Mouse (Mus musculus): ENCODE measurements around the gene Nanos1. TPM values are rescaled to one million over a fixed set of nuclear protein-coding genes. Genes with fewer than 3 reads are reported as not detected.

Gene Nanos1
- total and polyA plus RNA-seq, 3 experiments = 4.5 to 4.6 TPM; not detected in 1

- TF ChIP-seq TCF12 (IDR thresholded peaks at IDR 0.05; ENCODE audit: low read depth, low read length) (peak; percentile 99), POLR2A (IDR thresholded peaks at IDR 0.05; ENCODE audit: control insufficient read depth in 1 of 2, insufficient read depth in 1 of 2, low read depth in 1 of 2, low read length in 2 of 2, poor library complexity in 1 of 2) (no peak), MAZ (IDR thresholded peaks at IDR 0.05; ENCODE audit: low read depth, low read length) (peak; percentile 57; the same call in 1 of the 2 replicates), TBP (IDR thresholded peaks at IDR 0.05; ENCODE audit: low read depth, low read length) (0 out of 2 replicates have a peak, but pooled peaks have one; percentile 39), CHD1 (IDR thresholded peaks at IDR 0.05; ENCODE audit: low read depth, low read length) (no peak), MYB (IDR thresholded peaks at IDR 0.05; ENCODE audit: low read depth, low read length) (no peak), ETS1 (IDR thresholded peaks at IDR 0.05; ENCODE audit: low read depth, low read length) (peak; percentile 97)
Measured at GRCm38 (mm10) chr19:60799867-60800569, 44.2 kb downstream of the Nanos1 start (continued).

- Histone ChIP-seq H3K79me2 (ENCODE audit: control insufficient read depth, insufficient read depth, low read length, poor library complexity) (no peaks in the 10 kb centered on the region), H3K27ac (ENCODE audit: control insufficient read depth, low read depth, low read length) (no peak overlapping the region), H3K9me3 (replicated peaks; ENCODE audit: insufficient read depth, low read length) (no peaks in the 10 kb centered on the region), H3K9ac (ENCODE audit: control insufficient read depth, low read depth, low read length, poor library complexity, severe bottlenecking) (no peak overlapping the region), H3K4me1 (ENCODE audit: control insufficient read depth in 1 of 2, insufficient read depth in 2 of 2, low read length in 2 of 2) (peaks cover 7 to 13% of the 10 kb centered on the region in 2 experiments; a peak in 3 of 4 replicates), H3K4me3 (ENCODE audit: control insufficient read depth in 1 of 2, insufficient read depth in 1 of 2, low read depth in 2 of 2, low read length in 2 of 2) (no peak overlapping the region), H3K27me3 (ENCODE audit: control insufficient read depth in 1 of 2, insufficient read depth in 2 of 2, low read length in 2 of 2) (no peaks in the 10 kb centered on the region), H3K36me3 (ENCODE audit: control insufficient read depth in 1 of 2, insufficient read depth in 2 of 2, low read length in 2 of 2) (peaks cover 0 to 13% of the 10 kb centered on the region in 2 experiments; a peak in 2 of 4 replicates)
- peak; percentile 61 for DNase-seq (ENCODE audit: low read depth, low spot score)
- peak; percentile 35; the same call in 1 of the 2 replicates for TF ChIP-seq MYC (IDR thresholded peaks at IDR 0.05; ENCODE audit: low read depth, low read length)
- TF ChIP-seq POLR2A (IDR thresholded peaks at IDR 0.05; ENCODE audit: control insufficient read depth in 1 of 2, insufficient read depth in 1 of 2, low read depth in 1 of 2, low read length in 2 of 2, poor library complexity in 1 of 2) = no peak
- TF ChIP-seq GATA1 (IDR thresholded peaks at IDR 0.05; ENCODE audit: low read depth, low read length) = 0 out of 2 replicates have a peak, but pooled peaks have one; percentile 17
- no peak for TF ChIP-seq POLR2AphosphoS2 (IDR thresholded peaks at IDR 0.05; ENCODE audit: low read length)
- peak; percentile 81 for TF ChIP-seq RCOR1 (IDR thresholded peaks at IDR 0.05; ENCODE audit: low read depth, low read length)
- TF ChIP-seq E2F4 (IDR thresholded peaks at IDR 0.05; ENCODE audit: borderline replicate concordance, low read depth, low read length) = no peak
Measured at GRCm38 (mm10) chr19:60804903-60805302, 49.1 kb downstream of the Nanos1 start.

Other genes starting within 250 kb of the Nanos1 start
- 48.6 and 52.3 TPM in 2 replicates for gene Cacul1, start 175.0 kb upstream of the Nanos1 start, total RNA-seq (2012; rRNA removed)
- 100 to 1,000 TPM in 1 of 2 experiments, 10 to 100 TPM in 1; 53.5 to 113 TPM for gene Cacul1, start 175.0 kb upstream of the Nanos1 start, polyA plus RNA-seq (2012; ENCODE audit: insufficient read depth in 1 of 2, insufficient read length in 2 of 2, low read depth in 1 of 2, low replicate concordance in 2 of 2, missing spikeins in 1 of 2)
- gene Eif3a, start 34.7 kb downstream of the Nanos1 start, total RNA-seq (2012; rRNA removed) = 331 and 352 TPM in 2 replicates
- gene Eif3a, start 34.7 kb downstream of the Nanos1 start, polyA plus RNA-seq (2012; ENCODE audit: insufficient read depth in 1 of 2, insufficient read length in 2 of 2, low read depth in 1 of 2, low replicate concordance in 2 of 2, missing spikeins in 1 of 2) = 100 to 1,000 TPM; 424 to 914 TPM
- gene Fam45a, start 55.6 kb downstream of the Nanos1 start, total RNA-seq (2012; rRNA removed) = 12.1 and 13.0 TPM in 2 replicates
- 10 to 100 TPM in 1 of 2 experiments, not detected in 1; 20.4 TPM for gene Fam45a, start 55.6 kb downstream of the Nanos1 start, polyA plus RNA-seq (2012; ENCODE audit: insufficient read depth in 1 of 2, insufficient read length in 2 of 2, low read depth in 1 of 2, low replicate concordance in 2 of 2, missing spikeins in 1 of 2)
- 0.85 and 1.3 TPM in 2 replicates for gene Sfxn4, start 105.5 kb downstream of the Nanos1 start, total RNA-seq (2012; rRNA removed)
- gene Sfxn4, start 105.5 kb downstream of the Nanos1 start, polyA plus RNA-seq (2012; ENCODE audit: insufficient read depth in 1 of 2, insufficient read length in 2 of 2, low read depth in 1 of 2, low replicate concordance in 2 of 2, missing spikeins in 1 of 2) = 1 to 10 TPM in 1 of 2 experiments, not detected in 1; 9.3 TPM
- 267 and 271 TPM in 2 replicates for gene Prdx3, start 118.6 kb downstream of the Nanos1 start, total RNA-seq (2012; rRNA removed)
- gene Prdx3, start 118.6 kb downstream of the Nanos1 start, polyA plus RNA-seq (2012; ENCODE audit: insufficient read depth in 1 of 2, insufficient read length in 2 of 2, low read depth in 1 of 2, low replicate concordance in 2 of 2, missing spikeins in 1 of 2) = 100 to 1,000 TPM in 1 of 2 experiments, not detected in 1; 332 TPM
- gene Grk5, start 133.8 kb downstream of the Nanos1 start, total RNA-seq (2012; rRNA removed) = 3.3 and 4.2 TPM in 2 replicates
- 1 to 10 TPM in 1 of 2 experiments, not detected in 1; 8.1 TPM for gene Grk5, start 133.8 kb downstream of the Nanos1 start, polyA plus RNA-seq (2012; ENCODE audit: insufficient read depth in 1 of 2, insufficient read length in 2 of 2, low read depth in 1 of 2, low replicate concordance in 2 of 2, missing spikeins in 1 of 2)